7 mouse cellular contexts compared by ENCODE assay signal in the genomic region with DNA sequence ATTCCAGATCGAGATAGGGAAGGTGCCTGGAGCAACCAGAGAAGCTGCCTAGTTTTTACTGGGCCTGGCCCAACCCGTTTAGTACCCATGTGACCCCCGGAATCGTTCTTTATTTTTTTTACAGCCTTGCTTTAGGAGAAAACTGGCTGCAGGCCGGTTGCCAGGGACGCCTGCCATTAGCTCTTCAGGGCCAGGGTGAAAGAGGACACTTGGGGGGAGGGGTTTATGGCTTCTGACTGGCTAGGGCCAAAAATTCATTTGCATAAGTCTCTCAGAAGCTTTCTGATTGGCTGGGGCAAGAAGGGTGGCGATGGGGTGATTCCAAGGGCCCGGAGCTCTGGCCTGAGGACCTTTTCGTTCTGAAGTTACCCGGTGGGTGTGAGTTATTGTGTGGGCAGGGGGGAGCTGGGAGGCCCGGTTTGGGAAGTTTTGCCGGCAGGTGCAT. TPM values are rescaled to one million over a fixed set of nuclear protein-coding genes. Genes with fewer than 3 reads are reported as not detected.
DNase-seq lines count a peak whose midpoint lies in the region; ATAC-seq and TF ChIP-seq lines count a peak whose summit lies in the region.

Gene Mid1ip1, plus strand, starts transcription at position 318 of the 445 bp plus-strand sequence.

- no peaks in the 10 kb centered on the region for H3K27me3 ChIP-seq in embryonic facial prominence, embryonic 11.5 days (ENCODE audit: control insufficient read depth, insufficient read depth, low read length)
- no peaks in the 10 kb centered on the region for H3K27me3 ChIP-seq in intestine, postnatal 0 days (replicated peaks; ENCODE audit: control insufficient read depth, insufficient read depth, low read length)
- H3K27me3 ChIP-seq in midbrain, embryonic 11.5 days (ENCODE audit: control insufficient read depth, insufficient read depth, low read length), result no peaks in the 10 kb centered on the region

- peak; percentile 92 for DNase-seq in adrenal gland, postnatal 14 days
- DNase-seq in embryonic facial prominence, embryonic 11.5 days (ENCODE audit: low spot score), result peak; percentile 90
- peak; percentile 88 for DNase-seq in left cerebral cortex, postnatal 4 days
- peak; percentile 92 for DNase-seq in midbrain, embryonic 11.5 days (ENCODE audit: low spot score, missing footprints)
- DNase-seq in skeletal muscle tissue, adult 2 months (ENCODE audit: low read depth, low spot score), result peak; percentile 92

- H3K9me3 ChIP-seq in embryonic facial prominence, embryonic 11.5 days (replicated peaks; ENCODE audit: control insufficient read depth, low read length), result no peaks in the 10 kb centered on the region
- no peaks in the 10 kb centered on the region for H3K9me3 ChIP-seq in intestine, postnatal 0 days (ENCODE audit: control insufficient read depth)
- H3K9me3 ChIP-seq in midbrain, embryonic 11.5 days (ENCODE audit: control insufficient read depth, low read length), result no peaks in the 10 kb centered on the region

- H3K36me3 ChIP-seq in embryonic facial prominence, embryonic 11.5 days (replicated peaks; ENCODE audit: control insufficient read depth, insufficient read depth, low read depth, low read length), result no peaks in the 10 kb centered on the region
- no peaks in the 10 kb centered on the region for H3K36me3 ChIP-seq in intestine, postnatal 0 days (ENCODE audit: control insufficient read depth, insufficient read depth)
- H3K36me3 ChIP-seq in midbrain, embryonic 11.5 days (ENCODE audit: control insufficient read depth, insufficient read depth, low read length), result no peaks in the 10 kb centered on the region

- H3K4me3 ChIP-seq in embryonic facial prominence, embryonic 11.5 days (ENCODE audit: low read depth, low read length), result no peak within 1 kb of the TSS
- H3K4me3 ChIP-seq in intestine, postnatal 0 days (ENCODE audit: low read depth, low read length), result peak within 1 kb of the TSS; percentile 18
- H3K4me3 ChIP-seq in midbrain, embryonic 11.5 days (ENCODE audit: low read depth, low read length), result peak within 1 kb of the TSS; percentile 15; the same call in 1 of the 2 replicates

- peak; percentile 78 for ATAC-seq in embryonic facial prominence, embryonic 11.5 days (replicated peaks; ENCODE audit: insufficient number of reproducible peaks, low FRiP score, low TSS enrichment, low read depth)
- ATAC-seq in granulocyte monocyte progenitor cell, adult 5-6 weeks (replicated peaks; ENCODE audit: poor library complexity, severe bottlenecking), result peak; percentile 52
- peak; percentile 70 for ATAC-seq in intestine, postnatal 0 days
- ATAC-seq in midbrain, embryonic 11.5 days (ENCODE audit: low FRiP score), result peak; percentile 82

- no peak within 1 kb of the TSS; the same call in 1 of the 2 replicates for H3K27ac ChIP-seq in embryonic facial prominence, embryonic 11.5 days (replicated peaks; ENCODE audit: low read depth, low read length)
- H3K27ac ChIP-seq in intestine, postnatal 0 days (ENCODE audit: low read depth, low read length), result no peak within 1 kb of the TSS
- H3K27ac ChIP-seq in midbrain, embryonic 11.5 days (ENCODE audit: low read depth, low read length), result peak within 1 kb of the TSS; percentile 65

- TF ChIP-seq CTCF in intestine, postnatal 0 days (IDR thresholded peaks at IDR 0.05; ENCODE audit: low read depth), result no peak

- 12% methylated on average over 12 of the region's 12 CpGs for WGBS in embryonic facial prominence, embryonic 11.5 days
- 21% methylated on average over 12 of the region's 12 CpGs for WGBS in intestine, postnatal 0 days
- 20% methylated on average over 12 of the region's 12 CpGs for WGBS in midbrain, embryonic 11.5 days

- H3K4me2 ChIP-seq in embryonic facial prominence, embryonic 11.5 days (ENCODE audit: low read depth, low read length), result peak within 1 kb of the TSS; percentile 23; the same call in 1 of the 2 replicates
- peak within 1 kb of the TSS; percentile 57 for H3K4me2 ChIP-seq in intestine, postnatal 0 days (replicated peaks; ENCODE audit: low read depth)
- H3K4me2 ChIP-seq in midbrain, embryonic 11.5 days, result peak within 1 kb of the TSS; percentile 34

- intact Hi-C loops in left cerebral cortex, postnatal 4 days (cut with DNase I), result loop anchor here (10.0 kb wide), 1 partner anchor 380 kb away; no protein-coding TSS in a partner anchor

- no peak within 1 kb of the TSS for H3K9ac ChIP-seq in embryonic facial prominence, embryonic 11.5 days (replicated peaks; ENCODE audit: low read length)
- no peak within 1 kb of the TSS for H3K9ac ChIP-seq in intestine, postnatal 0 days (ENCODE audit: low read depth, low read length)
- H3K9ac ChIP-seq in midbrain, embryonic 11.5 days (ENCODE audit: low read length), result no peak within 1 kb of the TSS

- no peaks in the 10 kb centered on the region for H3K4me1 ChIP-seq in embryonic facial prominence, embryonic 11.5 days (ENCODE audit: control insufficient read depth, insufficient read depth, low read length)
- no peaks in the 10 kb centered on the region for H3K4me1 ChIP-seq in intestine, postnatal 0 days (replicated peaks; ENCODE audit: control insufficient read depth, insufficient read depth, low read length)
- no peaks in the 10 kb centered on the region for H3K4me1 ChIP-seq in midbrain, embryonic 11.5 days (ENCODE audit: control insufficient read depth, insufficient read depth, low read length)

RNA-seq across cellular contexts. Expression of gene Mid1ip1, which starts in this region (rescaled TPM):
- total RNA-seq in adrenal gland, postnatal 14 days (2021), result 63.9 and 64.5 TPM in 2 replicates
- polyA plus RNA-seq in embryonic facial prominence, embryonic 11.5 days (2014; fragmentation: Nextera tagmentation; extraction: Ambion mirVana), result 24.0 and 24.6 TPM in 2 replicates
- total RNA-seq in granulocyte monocyte progenitor cell, adult 5-6 weeks (2014; fragmentation: Nextera tagmentation), result 22.5 and 35.0 TPM in 2 replicates
- 60.4 and 78.9 TPM in 2 replicates for total RNA-seq in granulocyte monocyte progenitor cell, adult 5-6 weeks (2017)
- 32.6 and 34.9 TPM in 2 replicates for polyA plus RNA-seq in intestine, postnatal 0 days (2015; fragmentation: Nextera tagmentation; extraction: Ambion mirVana)
- 10 to 100 TPM; 74.2 to 80.6 TPM for total RNA-seq in left cerebral cortex, postnatal 4 days (2021)
- 30.5 and 33.7 TPM in 2 replicates for polyA plus RNA-seq in midbrain, embryonic 11.5 days (2014; fragmentation: Nextera tagmentation; extraction: Ambion mirVana)
